Comparison of ENCODE assay signal across 36 mouse cellular contexts in the genomic region with DNA sequence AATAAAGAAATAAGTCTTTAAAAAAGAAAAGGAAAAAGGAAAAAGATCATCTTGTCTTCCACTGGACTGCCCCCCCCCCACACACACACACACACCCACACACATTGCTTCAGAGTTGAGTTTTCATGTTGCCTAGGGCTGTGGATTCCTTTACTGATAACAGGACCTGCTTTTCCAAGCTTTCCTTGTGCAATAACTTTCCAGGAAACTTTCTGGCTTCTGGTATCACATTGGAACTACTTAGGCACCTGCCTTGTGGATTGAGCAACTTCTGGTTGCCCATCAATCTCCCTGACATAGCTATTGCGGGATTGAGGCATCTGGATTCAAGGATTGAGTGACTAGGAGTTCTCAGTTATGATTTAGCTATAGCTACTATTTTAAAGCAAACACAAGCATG. TPM values are rescaled to one million over a fixed set of nuclear protein-coding genes. Genes with fewer than 3 reads are reported as not detected.
"Had no signal": no experiment of that assay in that cellular context is flagged by ENCODE, and none has a peak within 500 bp of the region (broad histone marks: within the 10 kb centered on the region; RNA-seq: fewer than 3 reads in every experiment).

No protein-coding gene starts in this region.

- H3K27me3 ChIP-seq: limb, embryonic 12.5 days; limb, embryonic 13.5 days; limb, embryonic 15.5 days; liver, embryonic 12.5 days; liver, embryonic 13.5 days; liver, embryonic 15.5 days; lung, embryonic 15.5 days; megakaryocyte, embryonic 14.5 days; midbrain, embryonic 12.5 days; midbrain, embryonic 13.5 days; midbrain, embryonic 15.5 days had no signal

- H3K4me1 ChIP-seq: limb, embryonic 10.5 days; limb, embryonic 12.5 days; limb, embryonic 13.5 days; limb, embryonic 15.5 days; liver, embryonic 12.5 days; liver, embryonic 13.5 days; liver, embryonic 15.5 days; lung, embryonic 15.5 days; megakaryocyte, embryonic 14.5 days; midbrain, embryonic 10.5 days; midbrain, embryonic 12.5 days; midbrain, embryonic 13.5 days; midbrain, embryonic 15.5 days had no signal

- H3K9ac ChIP-seq: limb, embryonic 12.5 days; limb, embryonic 13.5 days; limb, embryonic 15.5 days; liver, embryonic 12.5 days; liver, embryonic 13.5 days; liver, embryonic 14.5 days; liver, embryonic 15.5 days; liver, postnatal 0 days; lung, embryonic 14.5 days; lung, embryonic 15.5 days; midbrain, embryonic 12.5 days; midbrain, embryonic 13.5 days; midbrain, embryonic 15.5 days had no signal

- H3K9me3 ChIP-seq: limb, embryonic 10.5 days; limb, embryonic 15.5 days; liver, embryonic 12.5 days; liver, embryonic 13.5 days; liver, embryonic 15.5 days; lung, embryonic 15.5 days; midbrain, embryonic 10.5 days; midbrain, embryonic 12.5 days; midbrain, embryonic 13.5 days; midbrain, embryonic 15.5 days had no signal

- ATAC-seq: liver, embryonic 12.5 days; liver, postnatal 0 days; lung, postnatal 0 days; midbrain, embryonic 13.5 days; midbrain, embryonic 15.5 days; midbrain, embryonic 16.5 days had no signal

- H3K4me3 ChIP-seq: left cerebral cortex, adult 2 months; limb, embryonic 10.5 days; limb, embryonic 12.5 days; limb, embryonic 13.5 days; limb, embryonic 15.5 days; liver, embryonic 12.5 days; liver, embryonic 13.5 days; liver, embryonic 15.5 days; lung, embryonic 15.5 days; megakaryocyte, embryonic 14.5 days; midbrain, embryonic 10.5 days; midbrain, embryonic 12.5 days; midbrain, embryonic 13.5 days; midbrain, embryonic 15.5 days; myocyte had no signal

- H3K27ac ChIP-seq: left cerebral cortex, adult 2 months; limb, embryonic 10.5 days; limb, embryonic 12.5 days; limb, embryonic 13.5 days; limb, embryonic 15.5 days; liver, embryonic 12.5 days; liver, embryonic 13.5 days; liver, embryonic 14.5 days; liver, embryonic 15.5 days; lung, embryonic 15.5 days; macrophage; midbrain, embryonic 10.5 days; midbrain, embryonic 12.5 days; midbrain, embryonic 13.5 days; midbrain, embryonic 15.5 days had no signal

- H3K4me2 ChIP-seq: limb, embryonic 12.5 days; limb, embryonic 13.5 days; limb, embryonic 15.5 days; liver, embryonic 11.5 days; liver, embryonic 12.5 days; liver, embryonic 13.5 days; liver, embryonic 15.5 days; lung, embryonic 14.5 days; lung, embryonic 15.5 days; midbrain, embryonic 11.5 days; midbrain, embryonic 12.5 days; midbrain, embryonic 13.5 days; midbrain, embryonic 15.5 days had no signal

- DNase-seq: left cerebral cortex, postnatal 4 days; liver; liver, embryonic 13.5 days; liver, postnatal 0 days; lung, adult 18-20 months; lung, embryonic 14.5 days; lung, postnatal 10 days; lung, postnatal 14 days; lung, postnatal 36 days; lung, postnatal 4 days; midbrain, embryonic 14.5 days had no signal

- H3K36me3 ChIP-seq: limb, embryonic 10.5 days; limb, embryonic 12.5 days; limb, embryonic 13.5 days; limb, embryonic 15.5 days; liver, embryonic 12.5 days; liver, embryonic 13.5 days; liver, embryonic 15.5 days; lung, embryonic 15.5 days; midbrain, embryonic 10.5 days; midbrain, embryonic 12.5 days; midbrain, embryonic 13.5 days; midbrain, embryonic 15.5 days had no signal

RNA-seq across cellular contexts. Expression of gene Zfp42, which starts 48.9 kb away (rescaled TPM):
- polyA plus RNA-seq: limb, embryonic 15.5 days; liver, adult 2 months; liver, embryonic 11.5 days; liver, embryonic 12.5 days; liver, embryonic 13.5 days; liver, embryonic 14.5 days; liver, embryonic 15.5 days; liver, embryonic 16.5 days; liver, postnatal 0 days; lung, embryonic 14.5 days; lung, embryonic 15.5 days; lung, embryonic 16.5 days; lung, postnatal 0 days; macrophage; midbrain, embryonic 12.5 days; midbrain, embryonic 13.5 days; midbrain, embryonic 14.5 days; midbrain, embryonic 15.5 days; midbrain, embryonic 16.5 days; midbrain, postnatal 0 days; myocyte; neural tube, embryonic 11.5 days had no signal
